Mouse (Mus musculus): ENCODE data around the gene Olfr1338. TPM values are rescaled to one million over a fixed set of nuclear protein-coding genes. Genes with fewer than 3 reads are reported as not detected.
"Not testable (repeated sequence)": the region's sequence is repeated elsewhere in the genome, so short reads cannot be mapped to it uniquely, and the experiment has no call there.

Olfr1338 gene
- polyA plus RNA-seq (2012; fragmentation: generic; extraction: Trizol) = not detected
- long read RNA-seq, experiment 1 = 0 reads
- long read RNA-seq, experiment 2 = 0 reads

- H3ac ChIP-seq (ENCODE audit: control insufficient read depth, insufficient read length, low read depth) = no peak within 1 kb of the TSS
- no peaks in the 10 kb centered on the region for H3K27me3 ChIP-seq (ENCODE audit: control insufficient read depth, insufficient read depth, insufficient read length)
- no peak within 1 kb of the TSS for H3K4me3 ChIP-seq (ENCODE audit: insufficient read depth, poor library complexity, severe bottlenecking)
- no peaks in the 10 kb centered on the region for H3K36me3 ChIP-seq (ENCODE audit: control insufficient read depth, insufficient read depth)
- no peaks in the 10 kb centered on the region for H3K79me3 ChIP-seq (ENCODE audit: low read depth)
- no peaks in the 10 kb centered on the region for H3K79me2 ChIP-seq (ENCODE audit: control insufficient read depth, insufficient read depth)
- no peak for TF ChIP-seq MYOD1 (IDR thresholded peaks at IDR 0.05; ENCODE audit: control insufficient read depth, insufficient read length, low read depth)
- TF ChIP-seq USF1 (IDR thresholded peaks at IDR 0.05; ENCODE audit: low read depth) = no peak
- TF ChIP-seq CTCF (IDR thresholded peaks at IDR 0.05; ENCODE audit: control insufficient read depth, insufficient read depth, insufficient read length) = no peak
- no peak for TF ChIP-seq MAX (IDR thresholded peaks at IDR 0.05)
- no peak for TF ChIP-seq CEBPB (IDR thresholded peaks at IDR 0.05; ENCODE audit: low read depth)
- TF ChIP-seq FOSL1 (IDR thresholded peaks at IDR 0.05; ENCODE audit: insufficient read depth, low read length, poor library complexity, severe bottlenecking) = no peak
- no peak for TF ChIP-seq MYOG (IDR thresholded peaks at IDR 0.05; ENCODE audit: control insufficient read depth, extremely low read depth, insufficient read length)
These were observed at the start of gene Olfr1338 for GRCm38 (mm10) chr4:118758637-118759036. Gene Olfr1338, minus strand, starts transcription at chr4:118758737.

- not testable (repeated sequence) for H3ac ChIP-seq (ENCODE audit: control insufficient read depth, insufficient read length, low read depth); H3K79me2 ChIP-seq (ENCODE audit: control insufficient read depth, insufficient read depth); H3K27me3 ChIP-seq (ENCODE audit: control insufficient read depth, insufficient read depth, insufficient read length); H3K36me3 ChIP-seq (ENCODE audit: control insufficient read depth, insufficient read depth); H3K4me3 ChIP-seq (ENCODE audit: insufficient read depth, poor library complexity, severe bottlenecking); H3K79me3 ChIP-seq (ENCODE audit: low read depth)
These were observed 34.3 kb upstream of the Olfr1338 start for GRCm38 (mm10) chr4:118792796-118793195.

GRCm38 (mm10) chr4:118782486-118782885, 23.9 kb upstream of the Olfr1338 start, which contains the start of gene Olfr1337:
Gene Olfr1337, minus strand, starts transcription at chr4:118782586.
- Histone ChIP-seq H3K36me3 (ENCODE audit: control insufficient read depth, insufficient read depth) (no peaks in the 10 kb centered on the region), H3K4me3 (ENCODE audit: insufficient read depth, poor library complexity, severe bottlenecking) (no peak within 1 kb of the TSS), H3K27me3 (ENCODE audit: control insufficient read depth, insufficient read depth, insufficient read length) (no peaks in the 10 kb centered on the region), H3K79me2 (ENCODE audit: control insufficient read depth, insufficient read depth) (no peaks in the 10 kb centered on the region), H3K79me3 (ENCODE audit: low read depth) (no peaks in the 10 kb centered on the region), H3ac (ENCODE audit: control insufficient read depth, insufficient read length, low read depth) (no peak within 1 kb of the TSS)
- TF ChIP-seq FOSL1 (IDR thresholded peaks at IDR 0.05; ENCODE audit: insufficient read depth, low read length, poor library complexity, severe bottlenecking) (no peak), MAX (IDR thresholded peaks at IDR 0.05) (no peak), CTCF (IDR thresholded peaks at IDR 0.05; ENCODE audit: control insufficient read depth, insufficient read depth, insufficient read length) (no peak), USF1 (IDR thresholded peaks at IDR 0.05; ENCODE audit: low read depth) (no peak), MYOD1 (IDR thresholded peaks at IDR 0.05; ENCODE audit: control insufficient read depth, insufficient read length, low read depth) (no peak), MYOG (IDR thresholded peaks at IDR 0.05; ENCODE audit: control insufficient read depth, extremely low read depth, insufficient read length) (no peak), CEBPB (IDR thresholded peaks at IDR 0.05; ENCODE audit: low read depth) (no peak)

- Histone ChIP-seq H3K36me3 (ENCODE audit: control insufficient read depth, insufficient read depth) (no peaks in the 10 kb centered on the region), H3K4me3 (ENCODE audit: insufficient read depth, poor library complexity, severe bottlenecking) (no peak overlapping the region), H3ac (ENCODE audit: control insufficient read depth, insufficient read length, low read depth) (no peak overlapping the region), H3K27me3 (ENCODE audit: control insufficient read depth, insufficient read depth, insufficient read length) (no peaks in the 10 kb centered on the region), H3K79me2 (ENCODE audit: control insufficient read depth, insufficient read depth) (no peaks in the 10 kb centered on the region), H3K79me3 (ENCODE audit: low read depth) (no peaks in the 10 kb centered on the region)
- no peak for TF ChIP-seq MAX (IDR thresholded peaks at IDR 0.05)
- TF ChIP-seq MYOG (IDR thresholded peaks at IDR 0.05; ENCODE audit: control insufficient read depth, extremely low read depth, insufficient read length) = no peak
- TF ChIP-seq FOSL1 (IDR thresholded peaks at IDR 0.05; ENCODE audit: insufficient read depth, low read length, poor library complexity, severe bottlenecking) = no peak
- TF ChIP-seq MYOD1 (IDR thresholded peaks at IDR 0.05; ENCODE audit: control insufficient read depth, insufficient read length, low read depth) = no peak
These were observed 16.7 kb downstream of the Olfr1338 start for GRCm38 (mm10) chr4:118741881-118742280.

GRCm38 (mm10) chr4:118740988-118741698, 17.4 kb downstream of the Olfr1338 start:
- H3K79me2 ChIP-seq (ENCODE audit: control insufficient read depth, insufficient read depth) = no peaks in the 10 kb centered on the region
- TF ChIP-seq CTCF (IDR thresholded peaks at IDR 0.05; ENCODE audit: control insufficient read depth, insufficient read depth, insufficient read length) (no peak), MYOD1 (IDR thresholded peaks at IDR 0.05; ENCODE audit: control insufficient read depth, insufficient read length, low read depth) (no peak), MAX (IDR thresholded peaks at IDR 0.05) (no peak), CEBPB (IDR thresholded peaks at IDR 0.05; ENCODE audit: low read depth) (no peak), FOSL1 (IDR thresholded peaks at IDR 0.05; ENCODE audit: insufficient read depth, low read length, poor library complexity, severe bottlenecking) (no peak), MYOG (IDR thresholded peaks at IDR 0.05; ENCODE audit: control insufficient read depth, extremely low read depth, insufficient read length) (no peak), USF1 (IDR thresholded peaks at IDR 0.05; ENCODE audit: low read depth) (no peak)
- H3K27me3 ChIP-seq (ENCODE audit: control insufficient read depth, insufficient read depth, insufficient read length) = no peaks in the 10 kb centered on the region
- no peaks in the 10 kb centered on the region for H3K79me3 ChIP-seq (ENCODE audit: low read depth)
- no peak overlapping the region for H3K4me3 ChIP-seq (ENCODE audit: insufficient read depth, poor library complexity, severe bottlenecking)
- no peaks in the 10 kb centered on the region for H3K36me3 ChIP-seq (ENCODE audit: control insufficient read depth, insufficient read depth)
- no peak overlapping the region for H3ac ChIP-seq (ENCODE audit: control insufficient read depth, insufficient read length, low read depth)

GRCm38 (mm10) chr4:118739574-118739973, 19.0 kb downstream of the Olfr1338 start:
- no peak overlapping the region for H3ac ChIP-seq (ENCODE audit: control insufficient read depth, insufficient read length, low read depth)
- H3K4me3 ChIP-seq (ENCODE audit: insufficient read depth, poor library complexity, severe bottlenecking) = no peak overlapping the region
- H3K27me3 ChIP-seq (ENCODE audit: control insufficient read depth, insufficient read depth, insufficient read length) = no peaks in the 10 kb centered on the region
- TF ChIP-seq MAX (IDR thresholded peaks at IDR 0.05) = no peak
- H3K79me2 ChIP-seq (ENCODE audit: control insufficient read depth, insufficient read depth) = no peaks in the 10 kb centered on the region
- no peaks in the 10 kb centered on the region for H3K79me3 ChIP-seq (ENCODE audit: low read depth)
- no peaks in the 10 kb centered on the region for H3K36me3 ChIP-seq (ENCODE audit: control insufficient read depth, insufficient read depth)

Measured in C2C12 (cell line).